Mouse (Mus musculus) lung, embryonic 14.5 days (tissue): Measurements from ENCODE around the gene Rp9. TPM values are rescaled to one million over a fixed set of nuclear protein-coding genes. Genes with fewer than 3 reads are reported as not detected.

Experiments used
- ATAC-seq: fragments of 200-750 bp; cut with Nextera tagmentation; 2 replicates; pipeline ENCODE4 v1.8.0; 2017; ENCODE audit warnings: mild to moderate bottlenecking, moderate TSS enrichment, moderate library complexity; ENCODE audit not compliant: insufficient read depth
- DNase-seq: peaks from one replicate; pipeline ENCODE4 v3.0.0-alpha.2; 2015
- H3K27ac ChIP-seq: fragments of 300-500 bp; sonication (generic); 2 replicates; pipeline ENCODE4 v1.5.1; 2014; ENCODE audit warnings: low read depth, mild to moderate bottlenecking, moderate library complexity
- H3K27me3 ChIP-seq: fragments of 300-500 bp; sonication (generic); 2 replicates; pipeline ENCODE4 v1.6.1; 2014; ENCODE audit warnings: low read length, control low read depth; ENCODE audit not compliant: insufficient read depth
- H3K36me3 ChIP-seq: fragments of 300-500 bp; sonication (generic); 2 replicates; pipeline ENCODE4 v1.6.1; 2014; ENCODE audit warnings: control low read depth; ENCODE audit not compliant: insufficient read depth
- H3K4me1 ChIP-seq: fragments of 300-500 bp; sonication (generic); 2 replicates; pipeline ENCODE4 v1.6.1; 2014; ENCODE audit warnings: antibody characterized with exemption, control low read depth; ENCODE audit not compliant: insufficient read depth
- H3K4me2 ChIP-seq: fragments of 300-500 bp; sonication (generic); 2 replicates; pipeline ENCODE4 v1.6.1; 2014; ENCODE audit warnings: mild to moderate bottlenecking
- H3K4me3 ChIP-seq: fragments of 300-500 bp; sonication (generic); 2 replicates; pipeline ENCODE4 v1.5.1; 2014; ENCODE audit warnings: low read depth, low read length
- H3K9ac ChIP-seq: fragments of 300-500 bp; sonication (generic); 2 replicates; pipeline ENCODE4 v1.6.1; 2014
- H3K9me3 ChIP-seq: fragments of 300-500 bp; sonication (generic); 2 replicates; pipeline ENCODE4 v1.6.1; 2016; ENCODE audit warnings: low read depth, low read length, control low read depth
- CTCF ChIP-seq: IDR thresholded peaks from 2 replicates; pipeline ENCODE4 v1.5.1; 2016; ENCODE audit warnings: antibody characterized with exemption, low read depth
- WGBS: fragments of 180-500 bp; shearing (Covaris S2); extraction: QIAGEN DNeasy Blood & Tissue Kit; methylation state at CpG from one replicate; pipeline ENCODE4 v1.1.7; 2014; 5-methylcytosine and 5-hydroxymethylcytosine counted together
- polyA plus RNA-seq: library from polyadenylated mRNA; unstranded; fragments of >200 nt; fragmentation: Nextera tagmentation; extraction: Ambion mirVana; gene quantifications from 2 replicates; pipeline ENCODE4 v1.2.1, GENCODE M21; 2014

The Rp9 gene
- polyA plus RNA-seq, result 65.7 and 71.0 TPM in 2 replicates

- 85% methylated on average over 3 of the region's 3 CpGs for WGBS
- Histone ChIP-seq H3K4me2 (peak within 1 kb of the TSS; percentile 78), H3K9ac (peak within 1 kb of the TSS; percentile 84; the same call in 1 of the 2 replicates), H3K4me1 (no peaks in the 10 kb centered on the region), H3K36me3 (peaks cover 9% of the 10 kb centered on the region), H3K9me3 (no peaks in the 10 kb centered on the region), H3K27ac (peak within 1 kb of the TSS; percentile 70; the same call in 1 of the 2 replicates), H3K27me3 (no peaks in the 10 kb centered on the region), H3K4me3 (peak within 1 kb of the TSS; percentile 85)
- no peak for TF ChIP-seq CTCF
- ATAC-seq (no peak), DNase-seq (no peak)
These were observed at the start of gene Rp9 for GRCm38 (mm10) chr9:22469643-22470042. TSS of gene Rp9 (minus strand) at chr9:22469743.

- Histone ChIP-seq H3K36me3 (no peaks in the 10 kb centered on the region), H3K4me2 (no peak overlapping the region), H3K4me1 (no peaks in the 10 kb centered on the region), H3K27me3 (no peaks in the 10 kb centered on the region), H3K9me3 (no peaks in the 10 kb centered on the region; the same call in 1 of the 2 replicates), H3K9ac (no peak overlapping the region), H3K27ac (no peak overlapping the region), H3K4me3 (no peak overlapping the region)
- 90% methylated on average over 3 of the region's 3 CpGs for WGBS
- peak; percentile 52; the same call in 1 of the 2 replicates for ATAC-seq
- peak; percentile 84 for DNase-seq
- TF ChIP-seq CTCF, result peak; percentile 82
These were observed 49.0 kb upstream of the Rp9 start for GRCm38 (mm10) chr9:22518394-22519041.

GRCm38 (mm10) chr9:22515076-22515475, 45.5 kb upstream of the Rp9 start:
- WGBS, result 82% methylated on average over 4 of the region's 4 CpGs
- Histone ChIP-seq H3K9ac (no peak overlapping the region), H3K27me3 (no peaks in the 10 kb centered on the region), H3K4me2 (no peak overlapping the region), H3K36me3 (no peaks in the 10 kb centered on the region), H3K4me1 (no peaks in the 10 kb centered on the region), H3K27ac (no peak overlapping the region), H3K4me3 (no peak overlapping the region), H3K9me3 (no peaks in the 10 kb centered on the region)
- no peak for TF ChIP-seq CTCF
- ATAC-seq, result no peak
- no peak for DNase-seq

GRCm38 (mm10) chr9:22505574-22505973, 36.0 kb upstream of the Rp9 start:
- TF ChIP-seq CTCF, result no peak
- no peak for DNase-seq
- no peak overlapping the region for H3K4me2 ChIP-seq
- no peaks in the 10 kb centered on the region for H3K27me3 ChIP-seq
- no peak for ATAC-seq
- H3K4me3 ChIP-seq, result no peak overlapping the region
- WGBS, result 69% methylated on average over 2 of the region's 2 CpGs
- H3K9me3 ChIP-seq, result no peaks in the 10 kb centered on the region
- no peak overlapping the region for H3K27ac ChIP-seq
- no peaks in the 10 kb centered on the region for H3K36me3 ChIP-seq
- no peaks in the 10 kb centered on the region for H3K4me1 ChIP-seq
- H3K9ac ChIP-seq, result no peak overlapping the region

GRCm38 (mm10) chr9:22503581-22503980, 34.0 kb upstream of the Rp9 start:
- Histone ChIP-seq H3K4me2 (no peak overlapping the region), H3K27me3 (no peaks in the 10 kb centered on the region), H3K27ac (no peak overlapping the region), H3K9me3 (no peaks in the 10 kb centered on the region), H3K36me3 (no peaks in the 10 kb centered on the region), H3K4me1 (no peaks in the 10 kb centered on the region), H3K4me3 (no peak overlapping the region), H3K9ac (no peak overlapping the region)
- 77% methylated on average over 5 of the region's 5 CpGs for WGBS
- ATAC-seq, result no peak
- no peak for TF ChIP-seq CTCF
- no peak for DNase-seq

- TF ChIP-seq CTCF, result no peak
- H3K27ac ChIP-seq, result no peak overlapping the region
- ATAC-seq, result no peak
- H3K27me3 ChIP-seq, result no peaks in the 10 kb centered on the region
- H3K36me3 ChIP-seq, result no peaks in the 10 kb centered on the region
- no peak overlapping the region for H3K4me2 ChIP-seq
- no peak overlapping the region for H3K9ac ChIP-seq
- H3K9me3 ChIP-seq, result no peaks in the 10 kb centered on the region
- 64% methylated on average over 2 of the region's 2 CpGs for WGBS
- DNase-seq, result peak; percentile 38
- no peaks in the 10 kb centered on the region for H3K4me1 ChIP-seq
- H3K4me3 ChIP-seq, result no peak overlapping the region
These were observed 33.4 kb upstream of the Rp9 start for GRCm38 (mm10) chr9:22502972-22503371.

GRCm38 (mm10) chr9:22497021-22497767, 27.7 kb upstream of the Rp9 start:
- no peak for ATAC-seq
- Histone ChIP-seq H3K27ac (no peak overlapping the region), H3K36me3 (no peaks in the 10 kb centered on the region), H3K4me2 (no peak overlapping the region), H3K9ac (no peak overlapping the region), H3K4me1 (no peaks in the 10 kb centered on the region), H3K4me3 (no peak overlapping the region), H3K27me3 (no peaks in the 10 kb centered on the region), H3K9me3 (no peaks in the 10 kb centered on the region)
- 63% methylated on average over 6 of the region's 6 CpGs for WGBS
- no peak for TF ChIP-seq CTCF
- no peak for DNase-seq
